Mouse (Mus musculus) fibroblast of lung, adult 2 months (primary cell): ENCODE data around the gene Sult6b2.

Experiments
- DNase-seq: peaks from one replicate; pipeline ENCODE4 v3.0.0-alpha.2; 2011; ENCODE audit warnings: low read depth

The Sult6b2 gene

DNA sequence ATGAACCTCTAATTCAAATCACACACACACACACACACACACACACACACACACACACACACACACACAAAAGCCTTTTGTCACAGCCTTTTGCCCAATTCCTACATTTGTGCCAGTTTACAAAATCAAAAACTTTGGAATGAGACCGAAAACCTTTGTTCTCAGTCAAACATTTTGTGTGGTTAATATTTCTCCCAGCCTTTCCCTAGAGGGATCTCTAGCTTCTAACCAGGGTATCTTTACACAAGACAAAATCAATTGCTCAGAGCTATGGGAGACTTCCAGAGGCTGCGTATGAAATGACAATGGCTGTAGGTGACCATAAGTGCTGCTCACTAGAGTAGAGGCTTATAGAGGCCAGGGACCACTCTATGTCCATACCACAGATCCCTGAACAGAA is 66.1 kb downstream of the Sult6b2 start:
- no peak for DNase-seq

DNA sequence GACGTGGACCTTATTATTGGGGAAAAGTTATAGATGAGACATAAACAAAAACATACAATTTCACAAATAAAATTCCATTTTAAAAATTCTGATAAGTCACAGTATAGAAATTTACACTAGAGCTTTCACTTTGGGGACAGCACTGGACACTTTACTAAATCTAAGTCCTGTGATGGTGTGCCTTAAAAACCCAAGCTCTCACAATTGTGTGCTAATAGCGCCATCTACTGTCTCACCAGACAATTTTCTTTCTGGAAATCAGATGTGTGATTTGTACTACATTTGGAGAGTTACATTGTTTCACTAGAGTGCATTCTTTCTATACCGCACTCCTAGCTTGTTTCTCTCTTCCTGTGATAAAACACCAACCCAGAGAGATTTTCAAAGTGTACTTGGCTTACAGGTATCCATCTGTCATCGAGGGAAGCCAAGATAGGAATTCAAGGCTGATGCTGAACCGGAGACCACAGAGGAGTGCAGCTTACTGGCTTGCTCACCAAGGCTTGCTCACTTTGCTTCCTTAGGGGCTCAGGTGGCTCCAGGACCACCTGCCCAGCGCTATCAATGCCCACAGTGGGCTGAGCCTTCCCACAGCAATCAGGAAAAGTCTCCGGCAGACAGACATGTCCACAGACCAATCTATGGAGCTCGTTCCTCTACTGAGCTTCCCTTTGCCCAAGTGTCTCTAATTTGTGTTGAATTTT is 68.8 kb downstream of the Sult6b2 start:
- no peak for DNase-seq
